Mouse (Mus musculus): ENCODE results near the gene Dlx4.

DNA sequence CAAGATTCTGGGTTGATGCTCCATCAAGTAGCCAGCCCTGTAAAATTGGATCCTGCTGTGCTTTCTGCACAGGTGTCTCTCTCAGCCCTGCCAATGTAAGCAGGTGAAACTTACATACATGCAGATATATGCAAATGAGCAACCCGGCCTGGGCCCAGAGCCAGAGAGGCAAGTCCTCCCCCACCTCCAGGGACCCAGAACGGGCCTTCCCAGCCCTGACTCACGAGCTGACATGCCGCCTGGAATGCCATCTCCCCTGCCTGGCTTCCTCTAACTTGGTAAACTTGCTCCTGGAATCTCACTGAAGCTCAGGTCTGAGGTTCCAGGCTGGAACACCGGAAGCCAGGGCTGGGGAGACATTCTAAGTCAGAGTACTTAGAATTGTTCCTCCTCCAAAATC, 7.1 kb upstream of the Dlx4 start:
- no peak for TF ChIP-seq POLR2A (IDR thresholded peaks at IDR 0.05; ENCODE audit: borderline replicate concordance, control insufficient read depth, low read depth, low read length)
- no peak for TF ChIP-seq CTCF (IDR thresholded peaks at IDR 0.05; ENCODE audit: control insufficient read depth, insufficient read depth, low read length)

Data from bone marrow, adult 2 months (tissue).